Mouse (Mus musculus) hindbrain, embryonic 14.5 days (tissue): ENCODE data around the gene Iqcn. TPM values are rescaled to one million over a fixed set of nuclear protein-coding genes. Genes with fewer than 3 reads are reported as not detected.
A peak's percentile ranks its signal among the peaks of the same experiment; 100 is the strongest.

ENCODE experiments used
- ATAC-seq: fragments of 200-750 bp; cut with Nextera tagmentation; 2 replicates; pipeline ENCODE4 v1.8.0; 2017; ENCODE audit warnings: moderate number of reproducible peaks, mild to moderate bottlenecking, moderate TSS enrichment, moderate library complexity; ENCODE audit not compliant: low FRiP score
- DNase-seq: peaks from one replicate; pipeline ENCODE4 v3.0.0-alpha.2; 2015; ENCODE audit warnings: low spot score
- H3K27ac ChIP-seq: fragments of 300-500 bp; sonication (generic); 2 replicates; pipeline ENCODE4 v1.5.1; 2014; ENCODE audit warnings: mild to moderate bottlenecking, moderate library complexity
- H3K27me3 ChIP-seq: fragments of 300-500 bp; sonication (generic); 2 replicates; pipeline ENCODE4 v1.6.1; 2014; ENCODE audit warnings: mild to moderate bottlenecking, low read length, mixed read lengths; ENCODE audit not compliant: control insufficient read depth, insufficient read depth
- H3K36me3 ChIP-seq: fragments of 300-500 bp; sonication (generic); replicated peaks from 2 replicates; pipeline ENCODE4 v1.6.1; 2014; ENCODE audit not compliant: control insufficient read depth, insufficient read depth
- H3K4me1 ChIP-seq: fragments of 300-500 bp; sonication (generic); replicated peaks from 2 replicates; pipeline ENCODE4 v1.6.1; 2014; ENCODE audit warnings: antibody characterized with exemption, low read length, mixed read lengths; ENCODE audit not compliant: control insufficient read depth, insufficient read depth
- H3K4me2 ChIP-seq: fragments of 300-500 bp; sonication (generic); replicated peaks from 2 replicates; pipeline ENCODE4 v1.6.1; 2014; ENCODE audit warnings: mild to moderate bottlenecking, moderate library complexity
- H3K4me3 ChIP-seq: fragments of 300-500 bp; sonication (generic); replicated peaks from 2 replicates; pipeline ENCODE4 v1.5.1; 2014; ENCODE audit warnings: mild to moderate bottlenecking, low read length
- H3K9ac ChIP-seq: fragments of 300-500 bp; sonication (generic); 2 replicates; pipeline ENCODE4 v1.6.1; 2014
- H3K9me3 ChIP-seq: fragments of 300-500 bp; sonication (generic); 2 replicates; pipeline ENCODE4 v1.6.1; 2016; ENCODE audit warnings: low read length; ENCODE audit not compliant: control insufficient read depth
- WGBS: fragments of 180-500 bp; shearing (Covaris S2); extraction: QIAGEN DNeasy Blood & Tissue Kit; methylation state at CpG from one replicate; pipeline ENCODE4 v1.1.7; 2014; 5-methylcytosine and 5-hydroxymethylcytosine counted together
- polyA plus RNA-seq: library from polyadenylated mRNA; unstranded; fragments of >200 nt; fragmentation: Nextera tagmentation; extraction: Ambion mirVana; gene quantifications from 2 replicates; pipeline ENCODE4 v1.2.1, GENCODE M21; 2014

Gene Iqcn
- polyA plus RNA-seq, 1 experiment from 2014 or later = 0.15 TPM

DNA sequence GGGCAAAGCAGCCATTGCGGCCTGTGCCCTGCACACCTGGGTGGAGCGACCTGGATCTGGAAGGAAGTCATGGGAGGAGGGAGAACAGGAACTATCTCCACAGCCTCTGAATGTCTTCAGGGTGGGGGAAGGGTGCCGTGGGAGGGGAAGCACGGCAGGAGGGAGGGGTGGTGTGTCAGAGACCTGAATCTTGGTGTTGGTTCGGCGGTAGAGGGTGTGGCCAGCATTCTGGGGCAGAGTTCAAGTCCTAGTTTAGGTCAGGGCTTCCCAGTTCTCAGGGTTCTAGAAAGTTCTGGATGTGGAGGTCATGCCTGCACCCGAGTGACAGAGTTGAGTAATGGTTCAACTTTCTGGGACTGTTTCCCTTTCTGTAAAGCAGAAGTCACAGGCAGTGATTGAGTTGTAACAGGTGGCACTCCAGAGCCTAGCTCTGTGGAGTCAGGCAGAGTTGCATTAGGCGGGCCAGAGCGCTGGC, 16.6 kb downstream of the Iqcn start:
- no peak for DNase-seq

GRCm38 (mm10) chr8:70720739-70721138, 17.5 kb downstream of the Iqcn start:
- 11% methylated on average over 3 of the region's 3 CpGs for whole genome bisulfite sequencing
- Histone ChIP-seq H3K4me2 (no peak overlapping the region), H3K4me1 (no peaks in the 10 kb centered on the region), H3K27me3 (no peaks in the 10 kb centered on the region; the same call in 1 of the 2 replicates), H3K9ac (no peak overlapping the region), H3K36me3 (no peaks in the 10 kb centered on the region), H3K4me3 (no peak overlapping the region), H3K9me3 (no peaks in the 10 kb centered on the region), H3K27ac (no peak overlapping the region)
- ATAC-seq (no peak), DNase-seq (peak; percentile 89)

More for the DNA sequence above, 16.6 kb downstream of the Iqcn start:
- Histone ChIP-seq H3K36me3 (no peaks in the 10 kb centered on the region), H3K9ac (no peak overlapping the region), H3K27ac (no peak overlapping the region), H3K27me3 (no peaks in the 10 kb centered on the region), H3K4me2 (no peak overlapping the region), H3K4me1 (no peaks in the 10 kb centered on the region), H3K4me3 (no peak overlapping the region), H3K9me3 (no peaks in the 10 kb centered on the region)
- WGBS = 69% methylated on average over 9 of the region's 9 CpGs
- ATAC-seq = no peak

GRCm38 (mm10) chr8:70721601-70722000, 18.3 kb downstream of the Iqcn start:
- Histone ChIP-seq H3K4me1 (no peaks in the 10 kb centered on the region), H3K4me2 (no peak overlapping the region), H3K27ac (no peak overlapping the region), H3K27me3 (peaks cover 6% of the 10 kb centered on the region), H3K4me3 (no peak overlapping the region), H3K9me3 (no peaks in the 10 kb centered on the region), H3K36me3 (no peaks in the 10 kb centered on the region), H3K9ac (no peak overlapping the region)
- DNase-seq (no peak), ATAC-seq (no peak)
- WGBS = 87% methylated on average over 8 of the region's 8 CpGs

- DNase-seq = no peak
- H3K4me2 ChIP-seq = no peak within 1 kb of the TSS
- peaks cover 21% of the 10 kb centered on the region for H3K27me3 ChIP-seq
- H3K4me1 ChIP-seq = no peaks in the 10 kb centered on the region
- H3K27ac ChIP-seq = no peak within 1 kb of the TSS
- H3K4me3 ChIP-seq = no peak within 1 kb of the TSS
- H3K9me3 ChIP-seq = no peaks in the 10 kb centered on the region
- ATAC-seq = no peak
- no peaks in the 10 kb centered on the region for H3K36me3 ChIP-seq
- no peak within 1 kb of the TSS for H3K9ac ChIP-seq
- 63% methylated on average over 7 of the region's 7 CpGs for WGBS
Measured at GRCm38 (mm10) chr8:70723486-70724210, 20.4 kb downstream of the Iqcn start, which contains the start of gene Pde4c. TSS of gene Pde4c (plus strand) at chr8:70723720.

- no peak overlapping the region for H3K4me2 ChIP-seq
- no peak overlapping the region for H3K9ac ChIP-seq
- 82% methylated on average over 12 of the region's 12 CpGs for WGBS
- peaks cover 23% of the 10 kb centered on the region for H3K27me3 ChIP-seq
- H3K4me1 ChIP-seq = no peaks in the 10 kb centered on the region
- H3K36me3 ChIP-seq = no peaks in the 10 kb centered on the region
- H3K9me3 ChIP-seq = no peaks in the 10 kb centered on the region
- ATAC-seq = no peak
- no peak overlapping the region for H3K4me3 ChIP-seq
- no peak overlapping the region for H3K27ac ChIP-seq
- DNase-seq = no peak
Measured at GRCm38 (mm10) chr8:70724216-70724615, 21.0 kb downstream of the Iqcn start.

DNA sequence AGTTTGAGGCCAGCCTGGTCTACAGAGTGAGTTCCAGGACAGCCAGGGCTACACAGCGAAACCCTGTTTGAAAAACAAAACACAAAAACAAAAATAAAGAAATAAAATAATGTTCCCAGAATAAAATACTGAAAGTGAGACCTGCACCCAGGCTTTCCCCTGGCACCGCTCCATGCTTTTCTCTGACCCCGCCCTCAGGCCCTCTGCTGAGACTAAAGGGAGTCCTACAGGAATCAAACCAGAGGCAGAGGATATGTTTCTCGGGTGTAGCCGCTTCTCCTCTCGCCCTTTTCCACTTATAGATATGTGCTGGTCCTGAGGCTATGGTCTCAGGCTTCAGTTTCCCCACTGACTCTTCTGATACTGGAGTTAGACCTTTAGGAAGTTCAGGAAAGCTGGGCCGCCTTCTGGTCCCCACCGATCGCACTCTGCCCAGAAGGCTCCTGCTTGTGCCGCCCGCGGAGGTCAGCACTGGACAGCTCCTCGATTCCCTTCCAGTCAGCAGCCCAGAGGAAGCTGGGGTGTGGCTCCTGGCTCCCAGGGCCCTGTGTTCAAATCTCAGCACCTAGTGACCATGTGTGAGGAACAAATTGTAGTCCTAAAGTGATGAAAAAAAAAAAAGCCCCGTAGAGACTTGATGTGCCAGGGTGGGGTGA, 22.7 kb downstream of the Iqcn start:
- Histone ChIP-seq H3K27ac (no peak overlapping the region), H3K4me1 (no peaks in the 10 kb centered on the region), H3K4me3 (no peak overlapping the region), H3K9me3 (no peaks in the 10 kb centered on the region), H3K36me3 (no peaks in the 10 kb centered on the region), H3K9ac (no peak overlapping the region), H3K27me3 (peaks cover 39% of the 10 kb centered on the region), H3K4me2 (no peak overlapping the region)
- WGBS = 29% methylated on average over 14 of the region's 14 CpGs
- ATAC-seq = no peak
- DNase-seq = no peak

DNA sequence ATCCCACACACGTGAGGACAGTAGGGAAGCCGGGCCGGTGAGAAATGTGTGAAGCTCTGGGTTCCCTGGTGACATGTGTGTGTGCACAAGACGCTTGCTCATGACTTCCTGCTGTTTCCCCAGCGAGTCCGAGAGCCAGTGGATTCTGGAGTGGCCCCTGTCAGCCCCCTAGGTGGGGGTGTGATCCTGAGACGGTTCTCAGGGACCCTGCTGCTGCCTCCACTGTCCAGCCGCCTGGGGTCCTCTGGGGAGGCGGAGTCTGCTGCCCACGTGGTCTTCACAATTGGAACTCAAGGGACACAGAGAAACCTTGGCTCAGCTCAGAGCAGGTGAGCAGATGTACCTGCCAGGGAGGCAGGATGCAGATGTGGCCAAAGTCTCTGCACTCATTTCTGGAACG, 23.5 kb downstream of the Iqcn start:
- no peaks in the 10 kb centered on the region for H3K9me3 ChIP-seq
- peaks cover 43% of the 10 kb centered on the region for H3K27me3 ChIP-seq
- H3K4me3 ChIP-seq = no peak overlapping the region
- H3K9ac ChIP-seq = no peak overlapping the region
- WGBS = 44% methylated on average over 11 of the region's 11 CpGs
- DNase-seq (no peak), ATAC-seq (no peak)
- no peak overlapping the region for H3K27ac ChIP-seq
- no peaks in the 10 kb centered on the region for H3K4me1 ChIP-seq
- H3K4me2 ChIP-seq = no peak overlapping the region
- H3K36me3 ChIP-seq = no peaks in the 10 kb centered on the region

DNA sequence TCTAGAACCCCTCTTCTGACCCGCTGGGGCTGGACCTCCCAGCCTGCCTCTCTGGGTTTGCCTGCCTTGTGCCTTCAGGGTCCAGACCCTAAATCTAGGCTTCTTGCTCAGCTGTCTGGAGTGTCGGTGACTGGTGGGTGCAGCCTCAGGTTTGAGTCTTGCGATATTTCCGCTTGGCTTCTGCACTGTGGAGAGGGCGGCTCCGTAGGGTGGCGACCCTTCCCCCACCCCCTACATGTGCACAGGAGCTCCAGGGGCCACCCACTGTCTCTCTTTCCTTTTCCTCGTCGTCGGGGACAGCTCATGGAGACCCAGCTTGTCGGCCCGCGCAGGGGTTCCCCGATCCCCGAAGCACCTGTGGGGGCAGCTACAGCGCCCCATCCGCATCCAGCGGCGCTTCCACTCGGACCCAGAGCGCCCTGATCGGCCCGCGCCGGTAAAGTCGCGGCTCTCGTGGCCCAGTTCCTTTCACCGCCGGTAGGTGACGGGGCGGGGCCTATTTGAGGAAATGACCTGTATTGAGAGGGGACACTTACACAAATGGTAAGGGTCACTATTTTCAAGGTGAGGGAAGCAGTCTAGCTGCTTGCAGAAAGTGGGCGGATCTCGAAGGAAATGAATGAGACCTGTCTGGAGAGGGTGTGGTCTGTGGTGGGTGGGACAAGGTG, 26.7 kb downstream of the Iqcn start:
- no peak for ATAC-seq
- peak overlapping the region; percentile 44; the same call in 1 of the 2 replicates for H3K9ac ChIP-seq
- H3K4me3 ChIP-seq = peak overlapping the region; percentile 13; the same call in 1 of the 2 replicates
- peak overlapping the region; percentile 38 for H3K4me2 ChIP-seq
- H3K36me3 ChIP-seq = no peaks in the 10 kb centered on the region
- DNase-seq = no peak
- H3K27ac ChIP-seq = no peak overlapping the region
- no peaks in the 10 kb centered on the region for H3K4me1 ChIP-seq
- H3K9me3 ChIP-seq = no peaks in the 10 kb centered on the region
- WGBS = 4% methylated on average over 34 of the region's 34 CpGs
- H3K27me3 ChIP-seq = peaks cover 43% of the 10 kb centered on the region

GRCm38 (mm10) chr8:70730956-70731355, 27.7 kb downstream of the Iqcn start:
- DNase-seq (no peak), ATAC-seq (no peak)
- no peak overlapping the region for H3K4me3 ChIP-seq
- H3K9me3 ChIP-seq = no peaks in the 10 kb centered on the region
- peaks cover 43% of the 10 kb centered on the region for H3K27me3 ChIP-seq
- WGBS = 84% methylated on average over 4 of the region's 4 CpGs
- H3K4me1 ChIP-seq = no peaks in the 10 kb centered on the region
- H3K4me2 ChIP-seq = no peak overlapping the region
- no peak overlapping the region for H3K27ac ChIP-seq
- no peaks in the 10 kb centered on the region for H3K36me3 ChIP-seq
- no peak overlapping the region for H3K9ac ChIP-seq
